Mouse (Mus musculus): ENCODE results near the gene Pkm.

Pkm gene

GRCm38 (mm10) chr9:59655958-59656634 lies at the start of gene Pkm:
Gene Pkm (plus strand): TSS chr9:59656368.
- peak; percentile 87 for DNase-seq (ENCODE audit: low spot score)

- DNase-seq (ENCODE audit: low spot score), result no peak
Measured at GRCm38 (mm10) chr9:59610950-59611349, 45.2 kb upstream of the Pkm start.

- DNase-seq (ENCODE audit: low spot score), result no peak
Measured at GRCm38 (mm10) chr9:59615797-59616196, 40.4 kb upstream of the Pkm start.

GRCm38 (mm10) chr9:59616622-59617306 lies 39.4 kb upstream of the Pkm start, which contains the start of gene Parp6:
Gene Parp6 (plus strand): TSS chr9:59617284.
- peak; percentile 100 for DNase-seq (ENCODE audit: low spot score)

- DNase-seq (ENCODE audit: low spot score), result peak; percentile 36
Measured at GRCm38 (mm10) chr9:59617307-59617973, 38.7 kb upstream of the Pkm start.

- no peak for DNase-seq (ENCODE audit: low spot score)
Measured at GRCm38 (mm10) chr9:59638372-59638771, 17.8 kb upstream of the Pkm start.

GRCm38 (mm10) chr9:59639936-59640335 lies 16.2 kb upstream of the Pkm start:
- DNase-seq (ENCODE audit: low spot score), result no peak

- no peak for DNase-seq (ENCODE audit: low spot score)
Measured at GRCm38 (mm10) chr9:59641320-59641719, 14.8 kb upstream of the Pkm start.

GRCm38 (mm10) chr9:59649911-59650310 lies 6.3 kb upstream of the Pkm start:
- DNase-seq (ENCODE audit: low spot score), result no peak

- no peak for DNase-seq (ENCODE audit: low spot score)
Measured at GRCm38 (mm10) chr9:59653371-59653770, 2.8 kb upstream of the Pkm start.

- DNase-seq (ENCODE audit: low spot score), result no peak
Measured at GRCm38 (mm10) chr9:59654450-59654983, 1.7 kb upstream of the Pkm start.

GRCm38 (mm10) chr9:59656635-59657617 lies 758 bp downstream of the Pkm start:
- peak; percentile 47 for DNase-seq (ENCODE audit: low spot score)

- DNase-seq (ENCODE audit: low spot score), result no peak
Measured at GRCm38 (mm10) chr9:59658146-59658545, 2.0 kb downstream of the Pkm start.

GRCm38 (mm10) chr9:59659036-59660026 lies 3.2 kb downstream of the Pkm start:
- peak; percentile 74 for DNase-seq (ENCODE audit: low spot score)

- no peak for DNase-seq (ENCODE audit: low spot score)
Measured at GRCm38 (mm10) chr9:59660421-59660820, 4.3 kb downstream of the Pkm start.

- DNase-seq (ENCODE audit: low spot score), result no peak
Measured at GRCm38 (mm10) chr9:59661298-59661975, 5.3 kb downstream of the Pkm start.

- DNase-seq (ENCODE audit: low spot score), result no peak
Measured at GRCm38 (mm10) chr9:59663226-59663625, 7.1 kb downstream of the Pkm start.

GRCm38 (mm10) chr9:59663957-59664356 lies 7.8 kb downstream of the Pkm start:
- DNase-seq (ENCODE audit: low spot score), result no peak

GRCm38 (mm10) chr9:59664664-59665256 lies 8.6 kb downstream of the Pkm start:
- DNase-seq (ENCODE audit: low spot score), result no peak

All from ovary, postnatal 14 days (tissue).